Mouse (Mus musculus) erythroblast, embryonic 14.5 days (primary cell): ENCODE results near the gene Thap4.

Experiments
- GATA1 ChIP-seq: IDR thresholded peaks from 2 replicates; pipeline ENCODE4 v1.6.1; 2012; ENCODE audit warnings: low read length, inconsistent platforms, mixed read lengths
- TAL1 ChIP-seq: IDR thresholded peaks from 3 replicates; pipeline ENCODE4 v1.6.1; 2012; ENCODE audit warnings: low read length, inconsistent platforms, mixed read lengths

DNA sequence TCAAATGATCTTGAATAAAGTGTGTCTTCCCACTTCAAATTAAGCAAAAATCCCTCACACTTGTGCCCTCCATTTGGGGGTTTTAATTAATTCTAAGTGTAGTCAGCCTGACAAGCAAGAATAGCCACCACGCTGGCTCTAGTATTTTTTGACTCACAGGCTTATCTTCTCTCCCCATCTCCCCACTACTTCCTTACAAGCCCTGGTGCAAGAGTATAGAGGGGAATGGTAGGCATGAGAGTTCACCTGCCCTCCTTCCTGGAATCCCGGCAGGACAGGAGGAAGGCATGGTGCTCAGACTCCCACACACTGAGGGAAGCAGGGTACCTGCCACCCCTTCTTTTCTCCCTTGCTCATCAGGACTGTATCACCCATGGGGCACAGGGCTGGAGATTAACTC lies 100.4 kb downstream of the Thap4 start:
- TF ChIP-seq TAL1 (no peak), GATA1 (peak; percentile 46)
